Mouse (Mus musculus): Measurements from ENCODE around the gene Gabra2.

Gene Gabra2

GRCm38 (mm10) chr5:71095725-71096607 is at the start of gene Gabra2:
Gabra2 (minus strand) TSS chr5:71095849.
- DNase-seq (ENCODE audit: low read depth, low spot score) = peak; percentile 41

GRCm38 (mm10) chr5:71136691-71137090 is 41.0 kb upstream of the Gabra2 start:
- no peak for DNase-seq (ENCODE audit: low read depth, low spot score)

GRCm38 (mm10) chr5:71135840-71136239 is 40.2 kb upstream of the Gabra2 start:
- no peak for DNase-seq (ENCODE audit: low read depth, low spot score)

GRCm38 (mm10) chr5:71127721-71128120 is 32.1 kb upstream of the Gabra2 start:
- DNase-seq (ENCODE audit: low read depth, low spot score) = peak; percentile 12

- no peak for DNase-seq (ENCODE audit: low read depth, low spot score)
Observed at GRCm38 (mm10) chr5:71115216-71115615, 19.6 kb upstream of the Gabra2 start.

GRCm38 (mm10) chr5:71095180-71095579 is 469 bp downstream of the Gabra2 start:
- peak; percentile 57 for DNase-seq (ENCODE audit: low read depth, low spot score)

- DNase-seq (ENCODE audit: low read depth, low spot score) = no peak
Observed at GRCm38 (mm10) chr5:71094776-71095175, 873 bp downstream of the Gabra2 start.

GRCm38 (mm10) chr5:71093807-71094206 is 1.8 kb downstream of the Gabra2 start:
- DNase-seq (ENCODE audit: low read depth, low spot score) = no peak

- peak; percentile 47 for DNase-seq (ENCODE audit: low read depth, low spot score)
Observed at GRCm38 (mm10) chr5:71092475-71092874, 3.2 kb downstream of the Gabra2 start.

- DNase-seq (ENCODE audit: low read depth, low spot score) = no peak
Observed at GRCm38 (mm10) chr5:71091926-71092325, 3.7 kb downstream of the Gabra2 start.

GRCm38 (mm10) chr5:71078861-71079260 is 16.8 kb downstream of the Gabra2 start:
- DNase-seq (ENCODE audit: low read depth, low spot score) = no peak

- no peak for DNase-seq (ENCODE audit: low read depth, low spot score)
Observed at GRCm38 (mm10) chr5:71061696-71062095, 34.0 kb downstream of the Gabra2 start.

- DNase-seq (ENCODE audit: low read depth, low spot score) = peak; percentile 3
Observed at GRCm38 (mm10) chr5:71058047-71058446, 37.6 kb downstream of the Gabra2 start.

- DNase-seq (ENCODE audit: low read depth, low spot score) = no peak
Observed at GRCm38 (mm10) chr5:71037352-71037751, 58.3 kb downstream of the Gabra2 start.

GRCm38 (mm10) chr5:71025956-71026355 is 69.7 kb downstream of the Gabra2 start:
- no peak for DNase-seq (ENCODE audit: low read depth, low spot score)

- DNase-seq (ENCODE audit: low read depth, low spot score) = no peak
Observed at GRCm38 (mm10) chr5:71011751-71012150, 83.9 kb downstream of the Gabra2 start.

GRCm38 (mm10) chr5:71011271-71011670 is 84.4 kb downstream of the Gabra2 start:
- DNase-seq (ENCODE audit: low read depth, low spot score) = no peak

GRCm38 (mm10) chr5:71010797-71011196 is 84.9 kb downstream of the Gabra2 start:
- no peak for DNase-seq (ENCODE audit: low read depth, low spot score)

GRCm38 (mm10) chr5:70995617-70996325 is 99.9 kb downstream of the Gabra2 start:
- DNase-seq (ENCODE audit: low read depth, low spot score) = no peak

- no peak for DNase-seq (ENCODE audit: low read depth, low spot score)
Observed at GRCm38 (mm10) chr5:70993281-70993680, 102.4 kb downstream of the Gabra2 start.

- DNase-seq (ENCODE audit: low read depth, low spot score) = no peak
Observed at GRCm38 (mm10) chr5:70990891-70991290, 104.8 kb downstream of the Gabra2 start.

Measured in mesoderm, embryonic 11.5 days (tissue).